Mouse (Mus musculus) spleen, adult 2 months (tissue): ENCODE data around the gene Akap13.

ENCODE experiments used
- CTCF ChIP-seq: fragments of 200-500 bp; IDR thresholded peaks from 2 replicates; pipeline ENCODE4 v1.5.1; 2011; ENCODE audit warnings: mild to moderate bottlenecking, inconsistent platforms; ENCODE audit not compliant: insufficient read depth, insufficient read length, insufficient replicate concordance; ENCODE audit errors: extremely low read depth
- POLR2A ChIP-seq: fragments of 200-500 bp; IDR thresholded peaks from 2 replicates; pipeline ENCODE4 v1.6.1; 2011; ENCODE audit warnings: low read depth, low read length, inconsistent platforms

DNA sequence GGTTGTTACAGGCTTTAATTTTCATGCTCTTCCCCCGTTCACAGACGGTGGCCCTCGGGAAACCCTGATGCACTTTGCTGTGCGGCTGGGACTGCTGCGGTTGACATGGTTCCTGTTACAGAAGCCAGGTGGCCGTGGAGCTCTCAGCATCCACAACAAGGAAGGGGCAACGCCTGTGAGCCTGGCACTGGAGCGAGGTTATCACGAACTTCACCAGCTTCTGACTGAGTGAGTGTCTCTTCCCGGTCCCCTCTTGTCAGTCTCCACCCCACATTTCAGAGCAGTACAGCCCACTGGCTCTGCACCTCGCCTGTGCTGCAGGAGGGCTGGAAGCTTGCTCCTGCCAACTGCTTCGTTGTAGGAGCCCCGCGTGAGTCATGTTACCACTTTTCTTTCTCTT is 130.8 kb downstream of the Akap13 start:
- TF ChIP-seq CTCF (no peak), POLR2A (0 out of 2 replicates have a peak, but pooled peaks have one; percentile 18)
